Mouse (Mus musculus): ENCODE results near the gene Tmub1. TPM values are rescaled to one million over a fixed set of nuclear protein-coding genes. Genes with fewer than 3 reads are reported as not detected.

Tmub1 gene
- polyA plus RNA-seq, 2 experiments, result 4.0 to 5.3 TPM

GRCm38 (mm10) chr5:24455076-24455475 lies 7.4 kb upstream of the Tmub1 start:
- no peak overlapping the region for H3K27ac ChIP-seq

DNA sequence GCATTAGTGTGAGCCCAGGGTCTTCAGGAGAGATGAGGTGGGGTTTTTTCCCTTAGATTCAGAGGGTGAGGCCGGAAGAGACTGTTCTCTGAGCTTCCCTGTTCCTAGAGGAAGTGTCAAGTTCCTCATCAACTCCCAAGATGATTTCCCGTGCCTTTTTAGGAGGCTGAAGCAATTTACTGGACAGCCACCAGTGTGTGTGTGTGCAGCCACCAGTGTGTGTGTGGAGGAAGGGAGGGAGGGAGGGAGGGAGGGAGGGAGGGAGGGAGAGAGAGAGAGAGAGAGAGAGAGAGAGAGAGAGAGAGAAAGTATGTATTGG lies 6.3 kb upstream of the Tmub1 start:
- peak overlapping the region; percentile 89; the same call in 1 of the 2 replicates for H3K9ac ChIP-seq (replicated peaks)
- peaks cover 19 to 22% of the 10 kb centered on the region in 2 experiments for H3K4me1 ChIP-seq (replicated peaks; ENCODE audit: control insufficient read depth in 2 of 2, insufficient read depth in 2 of 2, low read length in 1 of 2)

More at GRCm38 (mm10) chr5:24455076-24455475, 7.4 kb upstream of the Tmub1 start:
- H3K9me3 ChIP-seq (ENCODE audit: control insufficient read depth, low read length), result no peaks in the 10 kb centered on the region
- DNase-seq (ENCODE audit: low read depth in 3 of 3, low spot score in 3 of 3) (no peak), ATAC-seq (ENCODE audit: insufficient read depth) (no peak)
- no peak for TF ChIP-seq EP300 (IDR thresholded peaks at IDR 0.05; ENCODE audit: low read depth)
- TF ChIP-seq CTCF (IDR thresholded peaks at IDR 0.05; ENCODE audit: low read depth), result no peak
- H3K4me3 ChIP-seq (ENCODE audit: insufficient read depth in 1 of 2, low read depth in 2 of 2, low read length in 2 of 2), result no peak overlapping the region
- 86% methylated on average over 3 of the region's 3 CpGs for WGBS (ENCODE audit: insufficient replicate concordance)
- H3K36me3 ChIP-seq (replicated peaks; ENCODE audit: control insufficient read depth, insufficient read depth, low read depth), result no peaks in the 10 kb centered on the region; the same call in 1 of the 2 replicates
- no peaks in the 10 kb centered on the region for H3K27me3 ChIP-seq (ENCODE audit: control insufficient read depth, insufficient read depth, low read length)
- no peak overlapping the region for H3K4me2 ChIP-seq (ENCODE audit: low read depth)
- H3K9ac ChIP-seq (replicated peaks), result no peak overlapping the region
- H3K4me1 ChIP-seq (replicated peaks; ENCODE audit: control insufficient read depth in 2 of 2, insufficient read depth in 2 of 2, low read length in 1 of 2), result peaks cover 19 to 22% of the 10 kb centered on the region in 2 experiments

DNA sequence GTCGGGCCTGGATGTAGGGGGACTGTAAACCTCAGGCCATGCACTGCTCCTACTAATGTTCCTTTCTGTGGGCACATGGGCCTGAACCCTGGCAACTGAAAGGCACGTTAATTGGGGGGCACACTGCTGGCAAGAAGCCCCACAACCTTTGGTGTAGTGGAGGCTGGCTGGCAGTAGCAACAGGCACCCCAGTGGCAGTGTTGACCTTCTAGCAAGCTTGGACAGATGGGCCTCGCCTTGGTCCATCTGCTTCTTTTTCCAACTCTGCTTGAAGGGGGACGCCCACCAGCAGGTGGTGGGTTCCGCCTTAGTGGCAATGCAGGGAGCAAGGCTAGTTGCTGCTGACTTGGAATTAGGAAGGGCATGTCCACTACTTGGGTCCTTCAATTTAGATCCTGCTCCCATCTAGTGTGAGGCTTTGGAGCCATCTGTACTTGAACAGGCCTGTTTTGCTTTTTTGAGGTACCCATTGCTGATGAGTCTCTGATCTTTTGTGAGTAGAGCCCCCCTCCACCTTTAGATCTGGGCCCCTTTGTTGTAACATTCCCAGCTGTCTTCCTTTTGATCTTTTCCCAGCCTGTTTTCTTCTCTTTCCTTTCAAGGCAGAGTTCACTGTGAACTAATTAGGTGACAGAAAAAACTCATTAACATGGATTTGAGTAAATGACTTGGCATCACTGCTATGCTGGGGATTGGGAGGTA lies 5.8 kb upstream of the Tmub1 start:
- ATAC-seq (ENCODE audit: insufficient read depth) (no peak), DNase-seq (ENCODE audit: low read depth in 3 of 3, low spot score in 3 of 3) (no peak)
- Histone ChIP-seq H3K9me3 (ENCODE audit: control insufficient read depth, low read length) (no peaks in the 10 kb centered on the region), H3K4me2 (ENCODE audit: low read depth) (peak overlapping the region; percentile 100), H3K27ac (no peak overlapping the region), H3K9ac (replicated peaks) (peak overlapping the region; percentile 89), H3K27me3 (ENCODE audit: control insufficient read depth, insufficient read depth, low read length) (no peaks in the 10 kb centered on the region), H3K4me1 (replicated peaks; ENCODE audit: control insufficient read depth in 2 of 2, insufficient read depth in 2 of 2, low read length in 1 of 2) (peaks cover 19 to 22% of the 10 kb centered on the region in 2 experiments), H3K4me3 (ENCODE audit: insufficient read depth in 1 of 2, low read depth in 2 of 2, low read length in 2 of 2) (peak overlapping the region; percentile 90 to 94), H3K36me3 (replicated peaks; ENCODE audit: control insufficient read depth, insufficient read depth, low read depth) (no peaks in the 10 kb centered on the region; the same call in 1 of the 2 replicates)
- WGBS (ENCODE audit: insufficient replicate concordance), result 33% methylated on average over 5 of the region's 5 CpGs
- TF ChIP-seq EP300 (IDR thresholded peaks at IDR 0.05; ENCODE audit: low read depth), result no peak
- TF ChIP-seq CTCF (IDR thresholded peaks at IDR 0.05; ENCODE audit: low read depth), result peak; percentile 22; the same call in 1 of the 2 replicates

More for the DNA sequence above, 6.3 kb upstream of the Tmub1 start:
- Histone ChIP-seq H3K27me3 (ENCODE audit: control insufficient read depth, insufficient read depth, low read length) (no peaks in the 10 kb centered on the region), H3K9me3 (ENCODE audit: control insufficient read depth, low read length) (no peaks in the 10 kb centered on the region), H3K4me2 (ENCODE audit: low read depth) (peak overlapping the region; percentile 100), H3K27ac (no peak overlapping the region), H3K4me3 (ENCODE audit: insufficient read depth in 1 of 2, low read depth in 2 of 2, low read length in 2 of 2) (peak overlapping the region in 1 of 2 experiments; percentile 90; a peak in 2 of 4 replicates), H3K36me3 (replicated peaks; ENCODE audit: control insufficient read depth, insufficient read depth, low read depth) (no peaks in the 10 kb centered on the region; the same call in 1 of the 2 replicates)
- DNase-seq (ENCODE audit: low read depth in 3 of 3, low spot score in 3 of 3) (no peak), ATAC-seq (ENCODE audit: insufficient read depth) (no peak)
- 51% methylated on average over 2 of the region's 2 CpGs for WGBS (ENCODE audit: insufficient replicate concordance)
- no peak for TF ChIP-seq CTCF (IDR thresholded peaks at IDR 0.05; ENCODE audit: low read depth)
- no peak for TF ChIP-seq EP300 (IDR thresholded peaks at IDR 0.05; ENCODE audit: low read depth)

DNA sequence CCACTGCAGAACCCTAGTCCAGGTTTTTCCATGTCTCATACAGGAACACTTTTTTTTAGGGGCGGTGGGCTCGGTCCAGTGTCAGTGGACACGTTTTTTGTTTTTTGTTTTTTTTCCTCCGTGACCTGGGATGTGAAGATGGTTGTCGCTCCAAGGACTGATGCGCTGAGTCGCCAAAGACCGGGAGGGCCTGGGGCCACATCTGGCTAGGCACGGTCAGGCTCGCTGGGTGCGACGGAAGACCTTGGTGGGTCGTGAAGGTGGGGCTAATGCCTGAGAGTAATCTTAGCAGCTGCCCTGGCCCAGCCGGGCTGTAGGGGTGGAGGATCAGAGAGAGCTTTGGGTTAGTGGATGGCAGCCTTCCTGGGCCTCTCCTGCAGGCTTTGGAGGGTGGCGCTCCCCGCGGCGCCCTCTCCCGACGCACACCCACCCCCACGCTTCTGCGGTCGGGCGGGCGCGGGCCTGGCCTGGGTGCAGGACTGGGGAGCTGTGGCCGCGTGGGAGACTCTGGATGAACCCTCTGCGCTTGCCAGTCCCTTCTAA lies 5.1 kb upstream of the Tmub1 start:
- peak; percentile 1; the same call in 1 of the 2 replicates for ATAC-seq (ENCODE audit: insufficient read depth)
- DNase-seq (ENCODE audit: low read depth in 3 of 3, low spot score in 3 of 3), result no peak

GRCm38 (mm10) chr5:24452030-24452690 lies 4.5 kb upstream of the Tmub1 start, which contains the start of gene Agap3:
TSS of gene Agap3 (plus strand) at chr5:24452177.
- peak within 1 kb of the TSS; percentile 89 for H3K9ac ChIP-seq (replicated peaks)
- under 1% methylated on average over 71 of the region's 85 CpGs for WGBS (ENCODE audit: insufficient replicate concordance)
- H3K4me2 ChIP-seq (ENCODE audit: low read depth), result peak within 1 kb of the TSS; percentile 100
- TF ChIP-seq EP300 (IDR thresholded peaks at IDR 0.05; ENCODE audit: low read depth), result no peak
- peak within 1 kb of the TSS; percentile 81 for H3K27ac ChIP-seq
- no peaks in the 10 kb centered on the region for H3K36me3 ChIP-seq (replicated peaks; ENCODE audit: control insufficient read depth, insufficient read depth, low read depth)
- peak; percentile 4 for ATAC-seq (ENCODE audit: insufficient read depth)
- H3K9me3 ChIP-seq (ENCODE audit: control insufficient read depth, low read length), result no peaks in the 10 kb centered on the region
- DNase-seq (ENCODE audit: low read depth in 3 of 3, low spot score in 3 of 3), result no peak
- peaks cover 24 to 27% of the 10 kb centered on the region in 2 experiments for H3K4me1 ChIP-seq (replicated peaks; ENCODE audit: control insufficient read depth in 2 of 2, insufficient read depth in 2 of 2, low read length in 1 of 2)
- H3K4me3 ChIP-seq (ENCODE audit: insufficient read depth in 1 of 2, low read depth in 2 of 2, low read length in 2 of 2), result peak within 1 kb of the TSS; percentile 90 to 94
- H3K27me3 ChIP-seq (ENCODE audit: control insufficient read depth, insufficient read depth, low read length), result no peaks in the 10 kb centered on the region

More for the DNA sequence above, 5.1 kb upstream of the Tmub1 start:
- H3K27ac ChIP-seq, result peak overlapping the region; percentile 81
- H3K4me2 ChIP-seq (ENCODE audit: low read depth), result peak overlapping the region; percentile 100
- no peaks in the 10 kb centered on the region for H3K27me3 ChIP-seq (ENCODE audit: control insufficient read depth, insufficient read depth, low read length)
- peak overlapping the region; percentile 90 to 94 for H3K4me3 ChIP-seq (ENCODE audit: insufficient read depth in 1 of 2, low read depth in 2 of 2, low read length in 2 of 2)
- H3K9ac ChIP-seq (replicated peaks), result peak overlapping the region; percentile 89
- peak; percentile 3; the same call in 1 of the 2 replicates for TF ChIP-seq CTCF (IDR thresholded peaks at IDR 0.05; ENCODE audit: low read depth)
- no peak for TF ChIP-seq EP300 (IDR thresholded peaks at IDR 0.05; ENCODE audit: low read depth)
- no peaks in the 10 kb centered on the region; the same call in 1 of the 2 replicates for H3K36me3 ChIP-seq (replicated peaks; ENCODE audit: control insufficient read depth, insufficient read depth, low read depth)
- peaks cover 23 to 24% of the 10 kb centered on the region in 2 experiments for H3K4me1 ChIP-seq (replicated peaks; ENCODE audit: control insufficient read depth in 2 of 2, insufficient read depth in 2 of 2, low read length in 1 of 2)
- 1% methylated on average over 29 of the region's 29 CpGs for WGBS (ENCODE audit: insufficient replicate concordance)
- no peaks in the 10 kb centered on the region for H3K9me3 ChIP-seq (ENCODE audit: control insufficient read depth, low read length)

All from liver, embryonic 14.5 days (tissue).